Mouse (Mus musculus): ENCODE measurements around the gene Trim2. TPM values are rescaled to one million over a fixed set of nuclear protein-coding genes. Genes with fewer than 3 reads are reported as not detected.

Gene Trim2
- polyA plus RNA-seq, 1 experiment from 2014 or later, result 31.7 TPM

GRCm38 (mm10) chr3:84215743-84216360, 90.8 kb downstream of the Trim2 start:
- no peaks in the 10 kb centered on the region for H3K9me3 ChIP-seq
- no peak for ATAC-seq (ENCODE audit: insufficient read depth, low FRiP score, low read depth)
- WGBS, result 80% methylated on average over 15 of the region's 15 CpGs
- H3K27ac ChIP-seq, result no peak overlapping the region
- H3K9ac ChIP-seq, result no peak overlapping the region
- no peak overlapping the region for H3K4me2 ChIP-seq
- no peaks in the 10 kb centered on the region for H3K36me3 ChIP-seq
- H3K27me3 ChIP-seq (replicated peaks), result no peaks in the 10 kb centered on the region
- H3K4me1 ChIP-seq, result peaks cover 2% of the 10 kb centered on the region; the same call in 1 of the 2 replicates
- no peak overlapping the region for H3K4me3 ChIP-seq (replicated peaks)

DNA sequence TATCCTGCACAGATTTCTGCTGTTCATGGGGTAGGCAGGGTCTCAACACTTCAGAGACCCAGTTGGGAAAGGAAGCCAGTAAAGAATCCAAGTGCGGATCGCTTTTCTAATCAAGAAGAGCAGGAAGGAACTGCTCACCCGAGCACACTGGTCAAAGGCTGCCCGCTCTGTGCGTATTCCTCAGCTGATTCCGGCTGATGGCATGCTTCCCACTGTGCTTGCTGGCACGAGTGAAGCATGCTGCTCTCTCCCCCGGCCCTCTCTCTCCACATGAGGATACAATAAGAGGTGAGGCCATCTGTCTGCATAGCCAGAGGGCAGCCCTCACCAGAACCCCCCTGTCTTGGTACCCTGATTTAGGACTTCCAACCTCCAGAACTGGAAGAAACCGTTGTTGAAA, 91.4 kb downstream of the Trim2 start:
- no peaks in the 10 kb centered on the region for H3K36me3 ChIP-seq
- no peaks in the 10 kb centered on the region for H3K9me3 ChIP-seq
- WGBS, result 82% methylated on average over 9 of the region's 9 CpGs
- H3K9ac ChIP-seq, result no peak overlapping the region
- ATAC-seq (ENCODE audit: insufficient read depth, low FRiP score, low read depth), result no peak
- no peak overlapping the region for H3K4me2 ChIP-seq
- H3K4me1 ChIP-seq, result no peaks in the 10 kb centered on the region; the same call in 1 of the 2 replicates
- no peaks in the 10 kb centered on the region for H3K27me3 ChIP-seq (replicated peaks)
- no peak overlapping the region for H3K27ac ChIP-seq
- no peak overlapping the region for H3K4me3 ChIP-seq (replicated peaks)

- WGBS, result 79% methylated on average over 6 of the region's 6 CpGs
- no peak for ATAC-seq (ENCODE audit: insufficient read depth, low FRiP score, low read depth)
Measured at GRCm38 (mm10) chr3:84214501-84214900, 92.2 kb downstream of the Trim2 start.

GRCm38 (mm10) chr3:84211340-84211875, 95.3 kb downstream of the Trim2 start:
- H3K27ac ChIP-seq, result no peak overlapping the region
- no peak overlapping the region for H3K4me2 ChIP-seq
- H3K9me3 ChIP-seq, result no peaks in the 10 kb centered on the region
- no peaks in the 10 kb centered on the region for H3K36me3 ChIP-seq
- H3K27me3 ChIP-seq (replicated peaks), result no peaks in the 10 kb centered on the region
- H3K4me1 ChIP-seq, result no peaks in the 10 kb centered on the region
- H3K9ac ChIP-seq, result no peak overlapping the region
- ATAC-seq (ENCODE audit: insufficient read depth, low FRiP score, low read depth), result no peak
- H3K4me3 ChIP-seq (replicated peaks), result no peak overlapping the region
- 75% methylated on average over 7 of the region's 7 CpGs for WGBS

More at GRCm38 (mm10) chr3:84214501-84214900, 92.2 kb downstream of the Trim2 start:
- Histone ChIP-seq H3K9me3 (no peaks in the 10 kb centered on the region), H3K27me3 (replicated peaks) (no peaks in the 10 kb centered on the region), H3K36me3 (no peaks in the 10 kb centered on the region), H3K4me1 (no peaks in the 10 kb centered on the region), H3K27ac (no peak overlapping the region), H3K9ac (no peak overlapping the region), H3K4me3 (replicated peaks) (no peak overlapping the region), H3K4me2 (no peak overlapping the region)

DNA sequence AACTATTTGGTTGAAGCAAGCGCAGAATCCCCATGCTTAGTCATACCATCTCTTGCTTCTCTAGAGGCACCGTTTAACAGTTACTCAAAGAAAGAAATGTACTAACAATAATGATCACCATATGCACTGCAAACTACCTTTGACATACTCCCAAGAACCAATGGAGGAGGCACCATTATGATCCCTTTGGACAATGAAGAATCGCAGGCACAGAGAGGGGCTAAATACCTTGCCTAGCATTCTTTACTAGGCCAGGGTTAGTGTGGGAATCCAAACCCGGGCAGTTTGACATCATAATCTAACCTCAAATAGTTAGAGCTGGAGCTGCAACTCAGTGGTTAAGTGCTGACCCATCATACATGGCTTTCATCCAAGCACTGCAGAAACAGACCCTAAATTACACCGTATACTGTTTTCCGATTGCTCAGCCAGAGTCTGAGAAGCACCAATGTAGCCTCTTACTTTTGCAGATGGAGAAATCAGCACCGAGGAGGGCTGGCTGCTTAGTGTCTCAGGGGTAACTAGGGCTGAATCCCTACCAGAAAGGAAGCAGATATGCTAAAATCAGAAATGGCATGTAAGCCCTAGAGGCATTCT, 97.7 kb downstream of the Trim2 start:
- no peak for ATAC-seq (ENCODE audit: insufficient read depth, low FRiP score, low read depth)
- no peaks in the 10 kb centered on the region for H3K4me1 ChIP-seq
- no peak overlapping the region for H3K4me3 ChIP-seq (replicated peaks)
- WGBS, result 80% methylated on average over 7 of the region's 7 CpGs
- H3K9me3 ChIP-seq, result no peaks in the 10 kb centered on the region
- H3K27ac ChIP-seq, result no peak overlapping the region
- no peak overlapping the region for H3K9ac ChIP-seq
- H3K27me3 ChIP-seq (replicated peaks), result no peaks in the 10 kb centered on the region
- no peaks in the 10 kb centered on the region for H3K36me3 ChIP-seq
- H3K4me2 ChIP-seq, result no peak overlapping the region

DNA sequence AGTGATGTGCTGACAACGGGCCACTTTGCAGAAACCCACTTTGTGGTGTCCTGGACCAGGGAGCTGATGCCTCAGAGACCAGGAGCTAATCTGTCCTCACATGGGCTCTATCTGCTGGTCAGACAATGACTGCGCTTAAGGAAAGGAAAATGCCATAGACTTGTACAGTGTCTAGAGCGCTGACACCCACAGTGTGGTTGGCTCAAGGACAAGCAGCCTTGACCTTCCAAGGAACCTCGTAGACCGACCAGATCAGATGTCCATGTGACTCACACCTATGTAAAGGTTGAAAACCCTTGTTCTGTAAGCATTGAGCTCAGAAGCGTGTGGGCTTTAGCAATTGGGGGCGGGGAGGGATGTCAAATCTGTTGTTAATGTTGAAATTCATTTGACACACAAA, 98.2 kb downstream of the Trim2 start:
- no peaks in the 10 kb centered on the region for H3K36me3 ChIP-seq
- ATAC-seq (ENCODE audit: insufficient read depth, low FRiP score, low read depth), result no peak
- 90% methylated on average over 7 of the region's 7 CpGs for WGBS

DNA sequence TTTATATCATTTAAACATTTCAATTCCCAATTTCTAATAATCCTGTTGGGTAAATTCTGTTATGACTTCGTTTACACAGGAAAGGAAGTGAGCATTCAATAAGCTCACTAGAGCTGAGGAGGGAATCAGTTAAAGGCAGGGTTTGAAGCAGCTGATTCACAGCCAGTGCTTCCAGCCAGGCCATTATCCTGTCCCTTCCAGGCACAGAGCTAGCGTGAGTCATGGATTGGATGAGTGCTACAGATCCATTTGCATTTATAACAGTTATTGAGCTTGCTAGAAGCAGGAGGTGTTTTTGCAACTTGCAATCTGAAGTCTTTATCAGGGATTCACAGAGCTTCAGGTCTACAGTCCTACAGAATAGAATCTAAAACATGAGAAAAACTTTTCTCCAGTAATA, 99.3 kb downstream of the Trim2 start:
- no peak overlapping the region for H3K4me3 ChIP-seq (replicated peaks)
- no peak overlapping the region for H3K4me2 ChIP-seq
- no peak for ATAC-seq (ENCODE audit: insufficient read depth, low FRiP score, low read depth)
- no peak overlapping the region for H3K27ac ChIP-seq
- no peak overlapping the region for H3K9ac ChIP-seq
- no peaks in the 10 kb centered on the region for H3K9me3 ChIP-seq
- 58% methylated on average over 2 of the region's 2 CpGs for WGBS
- no peaks in the 10 kb centered on the region for H3K4me1 ChIP-seq
- no peaks in the 10 kb centered on the region for H3K36me3 ChIP-seq
- H3K27me3 ChIP-seq (replicated peaks), result no peaks in the 10 kb centered on the region

More for the DNA sequence above, 98.2 kb downstream of the Trim2 start:
- H3K27me3 ChIP-seq (replicated peaks), result no peaks in the 10 kb centered on the region
- no peaks in the 10 kb centered on the region for H3K4me1 ChIP-seq
- no peak overlapping the region for H3K4me3 ChIP-seq (replicated peaks)
- H3K9ac ChIP-seq, result no peak overlapping the region
- no peak overlapping the region for H3K27ac ChIP-seq
- no peaks in the 10 kb centered on the region for H3K9me3 ChIP-seq
- no peak overlapping the region for H3K4me2 ChIP-seq

- H3K4me1 ChIP-seq, result no peaks in the 10 kb centered on the region
- 73% methylated on average over 3 of the region's 3 CpGs for WGBS
- no peak overlapping the region for H3K4me2 ChIP-seq
- H3K4me3 ChIP-seq (replicated peaks), result no peak overlapping the region
- no peaks in the 10 kb centered on the region for H3K36me3 ChIP-seq
- H3K9me3 ChIP-seq, result no peaks in the 10 kb centered on the region
- no peaks in the 10 kb centered on the region for H3K27me3 ChIP-seq (replicated peaks)
- H3K27ac ChIP-seq, result no peak overlapping the region
- H3K9ac ChIP-seq, result no peak overlapping the region
- ATAC-seq (ENCODE audit: insufficient read depth, low FRiP score, low read depth), result no peak
Measured at GRCm38 (mm10) chr3:84206106-84206505, 100.6 kb downstream of the Trim2 start.

- Histone ChIP-seq H3K4me3 (replicated peaks) (no peak overlapping the region), H3K27ac (no peak overlapping the region), H3K4me1 (no peaks in the 10 kb centered on the region), H3K4me2 (no peak overlapping the region), H3K27me3 (replicated peaks) (no peaks in the 10 kb centered on the region), H3K36me3 (no peaks in the 10 kb centered on the region), H3K9ac (no peak overlapping the region), H3K9me3 (no peaks in the 10 kb centered on the region)
- WGBS, result 80% methylated on average over 6 of the region's 6 CpGs
- no peak for ATAC-seq (ENCODE audit: insufficient read depth, low FRiP score, low read depth)
Measured at GRCm38 (mm10) chr3:84205650-84206049, 101.0 kb downstream of the Trim2 start.

GRCm38 (mm10) chr3:84204640-84205039, 102.0 kb downstream of the Trim2 start:
- Histone ChIP-seq H3K36me3 (no peaks in the 10 kb centered on the region), H3K9me3 (no peaks in the 10 kb centered on the region), H3K27me3 (replicated peaks) (no peaks in the 10 kb centered on the region), H3K4me2 (no peak overlapping the region), H3K9ac (no peak overlapping the region), H3K27ac (no peak overlapping the region), H3K4me1 (no peaks in the 10 kb centered on the region), H3K4me3 (replicated peaks) (no peak overlapping the region)
- ATAC-seq (ENCODE audit: insufficient read depth, low FRiP score, low read depth), result no peak
- WGBS, result 86% methylated on average over 5 of the region's 5 CpGs

- Histone ChIP-seq H3K4me1 (no peaks in the 10 kb centered on the region), H3K27me3 (replicated peaks) (no peaks in the 10 kb centered on the region), H3K9ac (no peak overlapping the region), H3K9me3 (no peaks in the 10 kb centered on the region), H3K4me2 (no peak overlapping the region), H3K4me3 (replicated peaks) (no peak overlapping the region), H3K36me3 (no peaks in the 10 kb centered on the region), H3K27ac (no peak overlapping the region)
- 79% methylated on average over 13 of the region's 13 CpGs for WGBS
- no peak for ATAC-seq (ENCODE audit: insufficient read depth, low FRiP score, low read depth)
Measured at GRCm38 (mm10) chr3:84200559-84201420, 105.9 kb downstream of the Trim2 start.

DNA sequence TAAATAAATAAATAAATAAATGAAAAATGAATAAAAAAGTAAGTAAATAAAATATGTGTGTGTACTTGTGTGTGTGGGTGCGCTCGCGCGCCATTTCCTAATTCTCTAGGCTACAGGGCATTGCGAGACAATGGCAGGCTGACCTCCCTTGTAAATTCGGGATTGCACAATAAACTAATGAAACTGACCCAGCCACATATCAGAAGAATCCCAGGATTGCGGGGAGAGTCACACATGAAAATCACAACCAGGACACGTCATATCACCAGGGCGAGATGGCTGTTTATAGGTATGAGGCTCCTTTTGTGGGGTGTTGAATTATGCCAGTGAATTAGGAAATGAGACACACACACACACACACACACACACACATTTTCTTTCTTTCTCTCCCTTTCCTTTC, 107.2 kb downstream of the Trim2 start:
- Histone ChIP-seq H3K27me3 (replicated peaks) (no peaks in the 10 kb centered on the region), H3K4me3 (replicated peaks) (no peak overlapping the region)
- 92% methylated on average over 9 of the region's 9 CpGs for WGBS

More for the DNA sequence above, 107.2 kb downstream of the Trim2 start:
- H3K9me3 ChIP-seq, result no peaks in the 10 kb centered on the region
- H3K4me2 ChIP-seq, result no peak overlapping the region
- no peak overlapping the region for H3K27ac ChIP-seq
- no peak overlapping the region for H3K9ac ChIP-seq
- no peaks in the 10 kb centered on the region for H3K36me3 ChIP-seq
- ATAC-seq (ENCODE audit: insufficient read depth, low FRiP score, low read depth), result no peak
- no peaks in the 10 kb centered on the region for H3K4me1 ChIP-seq
